Mouse (Mus musculus) cerebellum, adult 18-20 months (tissue): ENCODE data around the gene Dydc2.
"Not testable (repeated sequence)": the region's sequence is repeated elsewhere in the genome, so short reads cannot be mapped to it uniquely, and the experiment has no call there.

ENCODE experiments used
- DNase-seq, 2 experiments: peaks; one replicate each; pipeline ENCODE4 v3.0.0; 2021

The Dydc2 gene

DNA sequence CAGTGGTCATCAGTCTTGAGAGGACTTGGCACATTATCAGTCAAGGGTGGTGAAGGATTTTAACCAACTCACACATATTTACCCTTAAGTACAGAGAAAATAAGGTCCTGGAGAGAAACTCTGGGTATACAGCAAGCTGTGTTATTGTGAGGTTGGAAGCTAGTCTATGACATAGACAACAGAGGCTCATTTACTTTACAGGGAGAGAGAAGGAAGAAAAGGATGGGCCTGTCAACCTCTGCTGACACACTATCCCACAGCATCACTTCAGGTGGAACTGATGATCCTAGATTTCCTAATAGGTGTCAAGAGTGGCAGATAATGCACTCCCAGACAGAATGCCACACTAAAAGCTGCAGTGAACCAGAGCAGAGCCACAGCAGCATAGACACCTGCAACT, at the start of gene Dydc2:
Gene Dydc2 (minus strand): TSS at position 101 of the 400 bp plus-strand sequence.
- DNase-seq, result no peak

DNA sequence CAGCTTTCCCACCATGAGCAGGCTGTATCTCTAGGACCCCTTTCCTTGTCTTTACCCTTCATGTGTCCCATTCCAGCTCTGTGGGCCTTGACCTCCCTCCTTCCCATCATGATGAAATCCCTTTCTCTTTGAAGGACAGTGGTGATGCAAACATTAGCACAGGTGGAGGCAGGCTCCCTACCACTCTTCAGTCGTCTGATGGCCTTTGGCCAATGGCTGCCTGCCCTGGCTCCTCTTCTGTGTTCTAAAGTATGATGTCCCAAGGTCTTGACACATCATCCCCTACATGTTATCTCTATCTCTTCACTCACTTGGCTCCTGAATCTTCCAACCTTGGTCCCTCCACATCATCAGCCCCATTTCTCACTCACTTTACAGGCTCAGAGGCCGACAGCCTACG, 47.3 kb upstream of the Dydc2 start:
- DNase-seq, result peak in 1 of 2 experiments; percentile 6

DNA sequence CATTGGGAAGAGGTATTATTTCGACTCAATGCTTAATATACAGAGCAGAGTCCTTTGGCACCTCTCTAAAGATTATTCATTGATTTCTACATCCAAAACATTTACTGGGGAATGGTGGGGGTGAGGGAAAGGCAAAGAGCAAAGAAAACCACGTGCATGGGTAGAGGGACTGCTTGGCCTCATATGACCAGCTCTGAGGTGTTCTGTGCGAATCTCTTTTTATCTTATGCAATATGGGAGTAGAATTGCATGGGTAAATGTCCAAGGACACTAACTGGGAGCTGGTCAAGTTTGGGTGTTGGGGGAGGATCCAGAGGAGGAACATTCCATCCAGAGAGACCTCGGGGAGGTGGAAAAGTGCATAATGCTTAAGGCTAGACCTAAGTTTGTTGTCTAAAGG, 43.9 kb upstream of the Dydc2 start:
- no peak for DNase-seq

DNA sequence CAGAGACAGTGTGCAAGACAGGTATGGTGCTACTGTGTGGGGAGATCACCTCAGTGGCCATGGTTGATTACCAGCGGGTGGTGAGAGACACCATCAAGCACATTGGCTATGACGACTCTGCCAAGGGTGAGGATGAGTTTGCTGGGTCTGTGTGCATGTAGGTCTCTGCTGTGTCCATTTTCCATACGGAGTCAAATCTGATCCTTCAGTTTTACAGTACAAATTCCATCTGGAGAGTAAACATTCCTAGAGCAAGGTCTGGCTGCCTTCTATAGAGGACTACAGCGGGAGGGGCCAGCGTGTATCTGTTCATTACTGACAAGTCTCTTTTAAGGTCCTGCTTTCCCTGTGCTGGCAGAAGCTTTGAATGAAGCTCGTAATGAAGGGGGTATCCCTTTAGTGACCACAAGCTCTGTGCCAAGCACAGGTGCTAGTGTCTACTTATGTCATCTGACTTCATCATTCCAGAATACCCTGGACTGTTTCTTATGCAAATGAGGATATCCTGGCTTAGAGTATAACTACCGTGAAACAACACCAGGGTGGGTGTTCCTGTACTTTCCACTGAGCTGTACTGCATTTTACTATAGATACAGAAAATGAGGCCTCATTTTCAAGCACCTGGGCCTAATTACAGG, 42.1 kb upstream of the Dydc2 start:
- DNase-seq, result no peak

DNA sequence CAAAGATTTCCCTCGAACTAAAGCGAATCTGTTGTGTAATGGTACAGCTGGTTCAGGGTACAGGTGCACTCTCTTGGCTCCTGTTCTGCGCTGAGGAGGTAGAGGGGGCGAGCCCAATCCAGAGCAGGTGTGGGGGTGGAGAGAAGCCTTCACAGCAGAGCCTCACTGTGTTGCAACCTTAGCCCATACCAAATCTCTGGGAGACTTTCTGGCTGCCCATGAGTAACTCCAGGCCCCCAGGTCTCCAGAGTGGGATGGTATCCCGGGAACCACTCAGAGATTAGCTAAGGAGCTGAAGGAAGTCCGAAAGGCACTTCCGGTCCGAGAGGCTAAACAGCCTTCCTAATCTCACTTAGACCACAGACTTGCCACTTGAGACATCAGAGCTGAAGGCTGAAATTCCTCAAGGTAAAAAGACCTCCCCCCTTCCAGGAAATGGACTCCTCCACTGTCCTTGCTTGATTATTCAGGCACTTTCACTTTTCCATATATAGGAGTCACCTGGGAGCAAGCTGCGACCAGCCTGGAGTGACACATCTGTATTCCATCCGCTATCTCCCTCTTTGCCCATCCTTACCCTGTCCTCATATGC, 35.9 kb upstream of the Dydc2 start, which contains the start of gene Mat1a:
Gene Mat1a (plus strand): TSS at position 183 of the 592 bp plus-strand sequence.
- DNase-seq, result no peak

DNA sequence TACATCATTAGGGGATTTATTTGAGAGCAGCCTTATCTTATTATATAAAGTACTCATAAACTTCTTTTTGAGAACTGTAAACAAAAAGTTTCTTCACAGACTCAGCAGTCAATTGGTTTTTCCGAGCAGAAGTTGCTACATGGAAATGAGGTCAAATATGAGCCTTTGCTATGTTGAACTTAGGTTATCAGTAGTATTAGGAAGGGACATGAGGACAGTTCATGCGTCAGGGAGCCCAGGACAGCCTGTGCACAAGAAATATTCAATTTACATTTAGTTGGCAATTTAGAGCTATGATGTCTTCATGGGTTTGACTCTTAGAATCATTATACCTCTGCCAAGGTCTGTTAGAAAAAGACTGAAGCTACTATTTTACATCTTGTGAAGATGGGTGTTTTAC, 33.3 kb upstream of the Dydc2 start:
- no peak for DNase-seq

DNA sequence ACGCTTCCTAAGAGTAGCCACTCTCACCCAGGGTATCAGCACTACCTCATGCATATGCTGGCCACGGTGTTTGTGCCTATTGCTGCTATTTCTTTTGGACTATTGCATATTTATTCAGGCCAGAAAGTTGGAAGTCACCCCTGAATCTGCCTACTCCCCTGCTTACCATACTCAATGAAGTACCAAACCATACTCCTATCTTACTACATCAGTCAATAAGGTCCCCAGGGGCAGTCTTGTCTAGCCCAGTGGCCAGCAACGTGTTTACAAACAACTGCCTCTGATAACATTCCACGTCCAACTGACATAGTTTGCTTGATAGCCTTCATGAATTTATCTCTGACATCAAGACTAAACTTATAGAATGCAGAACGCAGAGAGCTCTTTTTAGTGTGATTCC, 32.2 kb upstream of the Dydc2 start:
- DNase-seq, result no peak

DNA sequence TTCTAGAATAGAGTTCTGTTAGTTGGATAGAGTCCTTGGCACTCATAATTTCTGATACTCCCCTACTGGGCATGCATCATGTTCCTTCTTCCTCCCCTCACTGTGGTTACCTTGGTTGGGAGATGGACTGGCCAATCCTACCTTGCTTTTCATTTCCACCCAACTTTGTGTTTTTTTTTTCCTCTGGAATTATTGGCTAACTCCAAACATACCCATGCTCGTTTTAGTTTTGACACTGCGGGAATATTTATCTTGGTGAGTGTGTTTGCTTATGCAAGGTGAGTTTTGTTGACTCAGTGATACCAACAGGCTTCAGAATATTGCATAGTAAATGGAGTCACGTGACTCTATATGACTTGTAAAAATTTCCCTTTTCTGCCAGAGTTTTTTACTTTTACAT, 31.7 kb upstream of the Dydc2 start:
- DNase-seq, result no peak

DNA sequence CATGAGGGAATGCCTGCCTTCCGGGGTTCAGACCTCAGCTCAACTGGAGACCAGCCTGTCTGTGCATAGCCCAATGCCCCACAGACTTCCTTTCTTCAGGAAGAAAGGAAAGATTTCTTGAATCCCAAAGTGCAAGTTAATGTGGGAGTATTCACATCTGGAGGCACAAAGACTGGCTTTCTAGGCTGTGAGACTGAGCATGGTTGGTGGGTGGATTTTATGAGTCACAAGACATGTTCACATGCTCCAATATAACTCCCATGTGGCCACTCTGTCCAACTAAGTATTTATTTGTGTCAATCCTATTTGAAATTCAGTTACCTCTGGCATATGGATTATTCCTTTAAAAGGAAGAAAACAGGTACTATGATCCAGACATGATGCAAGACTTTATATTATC, 29.7 kb upstream of the Dydc2 start:
- no peak for DNase-seq

DNA sequence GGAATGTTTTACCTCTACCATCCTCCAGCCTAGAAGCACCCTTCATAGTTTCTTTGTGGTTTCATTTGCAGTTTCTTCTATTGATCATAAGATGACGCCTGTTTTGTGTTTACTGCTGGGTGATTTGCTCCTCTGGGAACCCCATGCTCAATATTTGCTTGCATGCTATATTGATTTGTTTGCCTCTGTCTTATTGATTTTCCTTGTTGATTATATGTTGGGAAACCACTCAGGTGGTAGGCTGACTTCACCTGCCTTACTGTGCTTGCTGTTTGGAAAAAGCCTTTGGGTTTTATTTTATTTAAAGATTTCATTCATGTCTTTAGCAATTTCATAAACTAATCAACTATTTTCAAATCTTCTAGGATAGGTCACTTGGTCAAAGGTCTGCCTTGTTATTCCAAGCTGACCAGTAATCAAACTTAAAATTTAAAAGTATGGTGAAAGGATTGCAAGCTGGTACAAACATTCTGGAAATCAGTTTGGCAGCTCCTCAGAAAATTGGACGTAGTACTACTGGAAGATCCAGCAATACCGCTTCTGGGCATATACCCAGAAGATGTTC, 27.4 kb upstream of the Dydc2 start:
- DNase-seq, result no peak

DNA sequence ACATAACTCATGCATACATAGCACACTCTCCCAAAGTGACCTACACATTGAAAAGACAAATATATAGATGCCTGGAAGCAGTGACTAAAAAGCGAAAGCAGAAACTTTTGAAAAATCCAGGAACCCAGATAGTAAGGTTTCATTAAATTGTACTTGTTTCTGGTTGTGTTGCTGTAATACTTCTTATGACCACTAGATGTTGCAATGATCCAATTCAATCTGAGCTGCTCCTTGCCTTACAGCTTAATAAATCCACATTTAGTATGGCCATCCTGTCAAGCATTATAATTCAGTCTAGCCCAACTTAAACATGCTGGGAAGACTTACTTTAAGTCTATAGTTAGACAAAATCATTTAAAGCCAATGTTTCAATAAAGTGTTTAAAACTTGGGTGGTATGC, 25.1 kb upstream of the Dydc2 start:
- no peak for DNase-seq

DNA sequence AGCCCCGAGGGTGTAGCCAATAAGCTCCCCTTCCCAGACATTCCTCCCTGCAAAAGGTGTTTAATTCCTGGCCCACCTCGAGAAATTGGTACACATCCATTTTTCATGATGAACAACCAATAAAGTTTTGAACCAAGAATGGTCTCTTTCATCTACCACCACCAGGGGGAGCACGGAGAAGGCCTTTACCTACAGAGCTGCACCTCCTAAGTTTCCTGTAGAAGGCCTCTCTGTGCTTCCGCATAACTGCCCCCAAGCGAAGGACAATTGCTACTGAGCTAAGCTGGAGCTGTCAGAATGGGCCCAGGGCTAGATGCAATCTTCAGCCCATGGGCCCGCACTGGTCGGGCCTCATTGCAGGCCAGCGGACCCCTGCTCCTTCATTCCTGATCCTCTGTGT, 21.8 kb upstream of the Dydc2 start:
- peak in 1 of 2 experiments; percentile 6 for DNase-seq

DNA sequence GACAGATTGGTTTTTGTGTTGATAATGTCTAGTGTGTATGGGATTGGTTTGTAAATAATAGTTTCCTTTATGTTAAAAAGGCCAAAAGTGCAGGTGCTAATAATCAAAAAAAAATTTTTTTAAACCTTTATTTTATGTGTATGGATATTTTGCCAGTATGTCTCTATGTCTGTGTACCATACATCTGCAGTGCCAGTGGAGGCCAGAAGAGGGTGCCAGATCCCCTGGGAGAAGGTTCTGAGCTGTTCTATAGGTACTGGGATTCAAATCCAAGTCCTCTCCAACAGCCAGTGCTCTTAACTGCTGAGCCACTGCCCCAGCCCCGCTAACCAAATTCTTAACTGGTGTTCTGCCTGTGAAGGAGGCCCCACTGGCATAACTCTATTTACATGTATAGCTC, 18.5 kb upstream of the Dydc2 start:
- DNase-seq, result peak; percentile 8 to 14

DNA sequence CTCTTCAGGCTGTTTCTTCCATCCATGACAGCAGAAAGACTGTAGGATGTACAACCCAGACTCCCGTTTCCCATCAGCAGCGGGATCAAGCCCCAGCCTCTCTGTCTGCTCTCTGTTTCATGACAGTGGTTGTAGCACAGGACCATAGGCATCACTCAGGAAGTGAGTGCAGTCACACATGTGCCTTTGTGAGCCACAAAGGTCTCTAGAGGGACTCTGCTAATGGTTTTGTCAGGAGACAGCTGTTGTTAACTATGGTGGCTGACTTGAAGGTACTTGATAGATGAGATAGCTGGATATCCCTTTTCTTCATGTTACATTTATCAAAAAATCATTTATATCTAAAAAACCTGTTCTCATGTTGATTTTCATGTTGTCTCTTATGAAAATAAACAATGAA, 13.4 kb upstream of the Dydc2 start:
- no peak for DNase-seq

DNA sequence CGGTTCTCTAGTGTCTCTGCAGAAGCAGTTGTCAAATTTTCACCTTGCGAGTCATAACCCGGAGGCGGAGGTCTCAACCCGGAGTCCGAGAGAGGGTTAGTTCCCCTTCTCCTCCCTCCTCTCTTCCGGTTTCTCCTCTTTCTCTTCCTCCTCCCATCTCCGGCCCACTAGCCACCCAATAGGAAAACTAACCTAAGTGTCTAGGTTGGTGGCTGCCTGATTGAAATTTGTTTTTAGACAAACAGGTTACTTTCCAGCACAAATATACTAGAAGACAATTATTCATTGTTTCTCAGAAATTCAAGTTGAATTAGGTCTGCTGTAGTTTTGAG, 3.9 kb upstream of the Dydc2 start:
- DNase-seq, result no peak

DNA sequence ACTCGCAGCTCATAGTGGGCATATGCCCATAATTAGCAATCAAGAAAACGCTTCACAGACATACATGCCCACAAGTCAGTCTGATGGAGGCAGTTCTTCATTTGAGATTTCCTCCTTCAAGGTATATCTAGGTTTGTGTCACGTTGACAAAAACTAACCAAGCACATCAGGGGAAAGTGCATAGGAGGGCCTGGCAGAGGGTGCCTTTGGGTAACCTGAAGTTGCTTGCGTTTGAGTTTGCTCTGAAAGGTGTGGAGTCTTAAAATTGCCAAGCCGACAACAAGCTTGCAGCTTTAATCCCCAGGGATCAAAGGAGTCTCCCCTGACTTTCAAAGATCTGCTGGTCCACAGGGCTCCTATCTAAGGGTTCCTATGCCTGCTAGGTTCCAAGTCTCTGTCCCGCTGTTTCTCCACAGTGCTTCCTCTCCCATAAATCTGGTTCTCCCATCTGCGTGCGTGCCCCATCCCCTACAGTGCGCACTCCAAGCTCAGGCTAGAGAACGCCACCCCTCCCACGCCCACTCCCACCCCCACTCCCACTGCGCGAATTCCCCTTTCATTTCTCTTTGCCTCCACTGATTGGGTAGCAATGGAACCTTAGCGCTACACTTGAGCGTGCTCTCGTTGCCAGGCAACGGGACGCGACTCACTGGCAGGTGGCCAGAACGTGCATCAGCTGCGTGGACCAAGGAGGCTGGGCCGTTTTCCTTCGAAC, 3.4 kb upstream of the Dydc2 start, which contains the start of gene Dydc1:
Gene Dydc1 (plus strand): TSS at position 683 of the 715 bp plus-strand sequence.
- DNase-seq, result peak; percentile 31 to 53

DNA sequence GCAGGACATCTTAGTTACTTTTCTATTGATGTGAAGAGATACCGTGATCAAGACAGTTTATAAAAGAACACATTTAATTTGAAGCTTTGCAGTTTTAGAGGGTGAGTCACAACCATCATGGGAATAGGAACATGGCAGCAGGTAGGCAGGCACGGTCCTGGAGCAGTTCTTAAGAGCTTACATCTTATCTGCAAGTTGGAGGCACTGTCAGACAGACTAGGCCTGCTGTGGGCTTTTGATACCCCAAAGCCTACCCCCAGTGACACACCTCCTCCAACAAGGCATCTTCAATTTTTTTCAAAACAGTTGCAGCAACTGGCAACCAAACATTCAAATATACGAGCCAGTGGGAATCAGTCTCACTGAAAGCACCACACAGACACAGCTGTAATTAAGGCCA, 1.3 kb upstream of the Dydc2 start:
- DNase-seq, result no peak

DNA sequence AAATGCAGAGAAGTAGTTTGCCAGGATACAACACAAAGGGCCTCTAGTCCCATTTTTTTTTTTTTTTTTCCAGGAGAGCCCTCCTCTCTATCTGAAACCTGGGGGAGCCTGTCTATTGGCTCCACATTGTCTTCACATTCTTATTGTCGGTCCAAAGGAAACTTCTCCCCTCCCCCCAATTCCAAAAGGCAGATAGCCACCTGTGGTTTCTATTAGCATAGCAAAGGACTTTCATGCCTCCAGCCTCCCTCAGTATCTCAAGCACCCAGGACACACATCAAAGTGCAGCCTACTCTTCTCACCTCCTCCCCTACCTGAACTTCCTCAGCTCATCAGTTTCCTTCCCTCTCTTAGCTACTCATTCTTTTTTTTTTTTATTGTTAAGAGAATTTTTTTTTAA, 2.6 kb downstream of the Dydc2 start:
- no peak for DNase-seq

DNA sequence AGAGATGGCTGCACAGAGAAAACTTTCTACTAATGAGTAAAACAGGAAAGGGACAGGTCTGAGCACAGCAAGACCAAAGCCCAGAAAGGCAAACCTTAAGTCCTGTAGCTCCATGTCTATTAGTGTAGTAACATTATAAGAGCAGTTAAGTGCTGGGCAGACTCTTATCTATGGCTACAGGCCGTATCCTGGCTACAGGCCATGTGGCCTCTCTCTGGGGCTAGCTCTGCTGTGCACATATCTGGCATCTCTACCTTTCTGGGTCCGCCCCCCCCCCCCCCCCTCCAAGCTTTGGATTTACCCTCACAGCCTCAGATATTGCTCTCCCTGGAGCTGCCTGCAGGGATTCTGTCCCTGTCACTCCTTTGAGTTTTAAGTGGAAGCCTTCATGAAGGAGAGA, 3.8 kb downstream of the Dydc2 start:
- no peak for DNase-seq

DNA sequence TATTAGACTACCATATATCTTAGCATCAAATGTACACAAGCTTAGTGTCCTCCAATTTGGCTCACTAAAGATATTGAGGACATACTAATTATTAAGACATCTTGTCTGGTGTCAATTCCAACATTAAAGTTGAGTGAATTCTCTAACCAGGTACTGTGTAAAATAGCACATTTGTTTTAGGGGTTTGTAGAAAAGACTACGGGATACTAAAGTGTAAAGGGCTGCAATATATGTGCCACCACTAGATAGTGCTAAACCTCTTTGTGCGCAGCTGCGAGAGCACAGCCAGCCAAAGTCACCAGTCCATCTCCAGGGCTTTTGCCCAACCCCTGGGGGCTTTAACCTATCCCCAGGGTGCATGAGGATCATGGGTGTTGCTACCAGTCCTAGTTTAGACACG, 15.8 kb downstream of the Dydc2 start:
- DNase-seq, result not testable (repeated sequence)

DNA sequence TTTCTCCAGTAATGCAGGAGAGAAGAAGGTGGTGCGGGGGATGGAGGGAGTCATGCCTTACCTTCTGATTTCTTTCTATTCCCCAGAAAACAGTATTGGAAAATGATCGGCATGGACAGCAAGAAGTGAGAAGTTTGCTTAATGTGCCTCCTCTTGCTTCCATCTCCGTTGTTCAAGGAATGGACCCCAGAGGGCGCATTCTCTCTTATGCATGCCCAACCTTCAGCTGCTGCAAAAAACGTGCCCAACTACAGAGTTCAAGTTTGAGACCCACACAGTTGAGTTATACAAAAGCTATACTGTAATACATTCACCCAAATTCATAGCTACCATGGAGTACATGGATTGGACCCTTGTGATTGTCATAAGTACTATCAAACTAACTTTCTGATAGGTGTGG, 16.5 kb downstream of the Dydc2 start:
- DNase-seq, result no peak

DNA sequence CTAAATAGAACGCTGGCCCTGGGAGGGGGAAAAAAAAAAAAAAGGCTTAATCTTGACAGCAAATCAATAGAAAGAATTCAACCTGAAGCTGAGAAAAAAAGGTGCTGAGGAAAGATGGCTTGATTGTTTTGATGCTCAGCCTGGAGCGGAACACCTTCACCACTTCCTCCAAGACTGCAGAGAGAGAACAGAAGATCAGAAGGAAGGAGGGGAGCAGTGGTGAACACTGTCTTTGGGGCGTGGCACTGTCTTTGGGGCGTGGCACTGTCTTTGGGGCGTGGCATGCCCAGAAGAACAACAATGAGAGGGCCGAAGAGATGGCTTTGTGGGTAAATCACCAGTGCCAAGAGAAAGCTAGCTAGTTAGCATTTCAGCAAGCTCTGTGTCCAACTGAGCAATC, 18.5 kb downstream of the Dydc2 start:
- DNase-seq, result no peak

DNA sequence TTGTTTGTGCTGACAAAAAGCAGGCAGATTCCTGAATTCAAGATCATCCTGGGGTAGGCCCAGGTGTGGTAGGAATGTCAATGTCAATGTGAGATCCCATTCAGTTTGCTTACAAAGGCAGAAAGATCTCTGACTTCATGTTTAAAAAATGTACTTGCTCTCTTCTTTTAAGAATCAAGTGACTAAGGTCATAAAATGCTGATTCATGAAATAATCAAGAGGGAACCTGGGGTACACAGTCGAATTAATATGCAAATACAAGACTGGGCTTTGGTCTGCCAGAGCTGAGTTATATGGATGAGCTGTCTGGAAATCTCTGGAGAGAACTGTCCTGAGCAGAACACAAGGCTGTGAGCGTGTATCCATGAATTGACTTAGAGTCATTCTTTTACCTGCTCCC, 21.6 kb downstream of the Dydc2 start:
- no peak for DNase-seq

DNA sequence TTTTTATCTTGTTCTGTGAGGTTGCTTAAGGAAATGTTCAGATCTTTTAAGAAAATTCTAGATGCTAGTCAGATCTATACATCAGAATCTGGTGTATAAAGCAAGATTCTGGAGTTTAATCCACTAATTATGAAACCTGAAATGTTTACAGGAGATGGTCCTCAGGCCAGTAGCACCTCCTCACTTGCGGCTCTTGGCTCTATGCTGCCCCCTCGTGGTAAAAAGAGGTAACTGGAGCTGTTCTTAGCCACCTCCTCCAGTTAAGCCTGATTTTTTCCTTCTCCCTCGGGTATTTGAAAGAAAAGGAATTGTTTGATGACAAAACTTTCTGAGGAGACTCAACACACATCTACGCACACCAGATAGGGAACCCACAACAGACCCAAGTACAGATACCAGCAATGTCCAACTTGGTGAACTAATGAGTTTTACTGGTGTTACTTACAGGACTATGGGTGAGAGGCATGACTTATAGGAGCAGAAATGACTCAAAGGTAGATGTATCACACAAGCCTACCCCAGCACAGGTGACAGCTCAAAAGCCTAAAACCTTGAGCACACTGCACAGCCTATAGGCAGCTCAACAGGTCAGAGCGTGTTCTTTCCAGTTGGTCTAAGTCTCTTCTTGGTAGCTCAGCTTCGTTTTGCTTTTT, 33.7 kb downstream of the Dydc2 start:
- DNase-seq, result peak; percentile 54 to 66
